Mouse (Mus musculus): Measurements from ENCODE around the gene Eif4enif1.
"Not testable (repeated sequence)": the region's sequence is repeated elsewhere in the genome, so short reads cannot be mapped to it uniquely, and the experiment has no call there.

DNA sequence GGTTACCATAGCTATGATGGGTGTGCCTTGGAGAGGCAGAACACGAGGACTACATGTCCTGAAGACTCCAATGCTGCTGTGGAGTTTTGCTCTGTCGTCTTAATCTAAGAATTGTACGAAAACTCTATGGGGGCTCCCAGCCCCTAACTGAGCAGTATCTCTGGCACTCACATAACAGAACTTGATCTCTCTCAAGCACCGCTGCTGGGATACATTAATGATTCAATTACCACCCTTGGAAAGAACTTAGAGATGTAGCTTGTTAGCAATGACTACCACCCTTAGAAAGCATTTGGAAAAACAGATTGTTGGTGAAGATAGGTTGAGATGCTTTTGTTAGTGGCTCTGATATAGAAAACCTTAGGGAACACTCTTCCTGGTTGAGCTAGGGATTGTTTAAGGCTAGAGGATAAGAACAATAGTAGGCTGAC lies 34.6 kb upstream of the Eif4enif1 start:
- not testable (repeated sequence) for TF ChIP-seq CTCF, EP300 (IDR thresholded peaks at IDR 0.05; ENCODE audit: low read depth)

Measured in liver, embryonic 14.5 days (tissue).